Mouse (Mus musculus): Measurements from ENCODE around the gene Fdxr. TPM values are rescaled to one million over a fixed set of nuclear protein-coding genes. Genes with fewer than 3 reads are reported as not detected.

The Fdxr gene
- polyA plus RNA-seq, 1 experiment from 2014 or later = 7.3 TPM

DNA sequence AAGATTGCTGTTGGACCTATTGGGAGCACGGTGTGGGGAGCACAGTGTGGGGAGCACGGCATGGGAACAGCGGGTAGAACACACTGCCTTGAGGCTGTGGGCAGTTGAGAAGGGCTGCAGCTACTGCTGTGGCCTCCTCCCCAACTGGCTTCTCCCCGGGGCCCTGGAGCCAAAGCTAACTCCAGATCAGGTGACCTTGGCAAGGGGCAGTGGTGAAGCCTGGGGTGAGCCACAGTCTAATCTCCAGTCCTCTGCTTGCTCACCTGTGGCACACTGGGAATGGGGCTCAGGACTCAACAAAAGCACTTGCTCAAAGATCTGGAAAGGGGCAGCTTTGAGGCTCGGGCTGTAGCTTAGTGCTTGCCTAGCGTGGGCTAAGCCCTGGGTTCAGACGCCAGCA, 40.4 kb upstream of the Fdxr start:
- ATAC-seq = no peak
- WGBS (ENCODE audit: insufficient replicate concordance) = 62% methylated on average over 7 of the region's 7 CpGs
- Histone ChIP-seq H3K4me1 (ENCODE audit: insufficient read depth) (peaks cover 4% of the 10 kb centered on the region; the same call in 1 of the 2 replicates), H3K4me2 (ENCODE audit: low read depth, low read length) (no peak overlapping the region), H3K9me3 (ENCODE audit: low read length) (no peaks in the 10 kb centered on the region), H3K27ac (ENCODE audit: low read depth) (no peak overlapping the region), H3K27me3 (ENCODE audit: insufficient read depth, low read length) (peaks cover 70% of the 10 kb centered on the region), H3K9ac (replicated peaks) (no peak overlapping the region), H3K36me3 (replicated peaks; ENCODE audit: insufficient read depth, low read length) (no peaks in the 10 kb centered on the region), H3K4me3 (ENCODE audit: low read depth, low read length) (no peak overlapping the region)
- no peak for DNase-seq
- no peak for TF ChIP-seq CTCF (IDR thresholded peaks at IDR 0.05; ENCODE audit: low read depth)

DNA sequence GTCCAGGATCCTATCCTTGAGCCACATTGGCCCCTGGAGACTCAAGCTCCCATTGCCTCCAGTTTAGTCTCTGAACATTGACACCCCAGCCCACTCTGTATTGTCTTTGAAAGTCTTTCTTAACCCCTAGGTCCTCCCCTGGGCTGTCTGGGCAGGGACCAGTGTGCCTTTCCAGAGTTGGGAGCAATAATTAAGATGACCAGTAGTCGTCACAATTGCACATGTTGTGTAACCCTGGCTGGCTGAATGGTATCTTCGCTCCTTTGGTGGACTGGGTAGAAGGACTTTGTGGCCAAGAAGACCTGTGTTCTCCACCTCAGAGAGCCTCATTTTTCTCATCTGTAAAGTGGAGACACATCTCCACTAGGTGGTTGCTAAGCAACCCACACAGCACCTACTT, 37.4 kb upstream of the Fdxr start:
- Histone ChIP-seq H3K4me2 (ENCODE audit: low read depth, low read length) (no peak overlapping the region), H3K4me1 (ENCODE audit: insufficient read depth) (no peaks in the 10 kb centered on the region), H3K9ac (replicated peaks) (no peak overlapping the region), H3K27me3 (ENCODE audit: insufficient read depth, low read length) (peaks cover 40% of the 10 kb centered on the region), H3K36me3 (replicated peaks; ENCODE audit: insufficient read depth, low read length) (no peaks in the 10 kb centered on the region), H3K9me3 (ENCODE audit: low read length) (no peaks in the 10 kb centered on the region), H3K4me3 (ENCODE audit: low read depth, low read length) (no peak overlapping the region), H3K27ac (ENCODE audit: low read depth) (no peak overlapping the region)
- ATAC-seq (peak; percentile 44; the same call in 1 of the 2 replicates), DNase-seq (no peak)
- WGBS (ENCODE audit: insufficient replicate concordance) = 22% methylated on average over 2 of the region's 2 CpGs
- no peak for TF ChIP-seq EP300 (IDR thresholded peaks at IDR 0.05; ENCODE audit: low read depth)
- peak; percentile 56 for TF ChIP-seq CTCF (IDR thresholded peaks at IDR 0.05; ENCODE audit: low read depth)

DNA sequence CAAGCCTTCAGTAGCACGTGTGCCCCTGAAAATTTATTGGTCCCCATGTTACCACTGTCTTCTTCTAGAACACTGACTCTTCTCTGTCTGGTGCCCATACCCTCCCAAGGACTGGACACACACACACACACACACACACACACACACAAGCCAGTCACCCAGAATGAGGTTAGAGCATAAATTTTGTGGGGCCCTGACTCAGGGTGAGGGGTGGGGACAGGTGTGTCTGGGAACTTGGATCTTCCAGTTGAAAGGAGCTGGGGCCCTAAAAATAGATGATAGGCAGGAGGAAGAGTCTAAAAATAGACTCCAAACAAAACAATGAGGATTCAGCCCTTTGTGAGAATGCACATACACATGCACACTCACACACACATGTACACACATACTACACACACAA, 31.9 kb upstream of the Fdxr start:
- ATAC-seq (no peak), DNase-seq (no peak)
- H3K9me3 ChIP-seq (ENCODE audit: low read length) = no peaks in the 10 kb centered on the region
- H3K27me3 ChIP-seq (ENCODE audit: insufficient read depth, low read length) = no peaks in the 10 kb centered on the region
- no peaks in the 10 kb centered on the region for H3K4me1 ChIP-seq (ENCODE audit: insufficient read depth)
- H3K4me3 ChIP-seq (ENCODE audit: low read depth, low read length) = no peak overlapping the region
- no peak overlapping the region for H3K27ac ChIP-seq (ENCODE audit: low read depth)
- no peak overlapping the region for H3K9ac ChIP-seq (replicated peaks)
- WGBS (ENCODE audit: insufficient replicate concordance) = 44% methylated on average over 1 of the region's 1 CpGs
- TF ChIP-seq EP300 (IDR thresholded peaks at IDR 0.05; ENCODE audit: low read depth) = no peak
- no peak for TF ChIP-seq CTCF (IDR thresholded peaks at IDR 0.05; ENCODE audit: low read depth)
- H3K36me3 ChIP-seq (replicated peaks; ENCODE audit: insufficient read depth, low read length) = no peaks in the 10 kb centered on the region
- H3K4me2 ChIP-seq (ENCODE audit: low read depth, low read length) = no peak overlapping the region

DNA sequence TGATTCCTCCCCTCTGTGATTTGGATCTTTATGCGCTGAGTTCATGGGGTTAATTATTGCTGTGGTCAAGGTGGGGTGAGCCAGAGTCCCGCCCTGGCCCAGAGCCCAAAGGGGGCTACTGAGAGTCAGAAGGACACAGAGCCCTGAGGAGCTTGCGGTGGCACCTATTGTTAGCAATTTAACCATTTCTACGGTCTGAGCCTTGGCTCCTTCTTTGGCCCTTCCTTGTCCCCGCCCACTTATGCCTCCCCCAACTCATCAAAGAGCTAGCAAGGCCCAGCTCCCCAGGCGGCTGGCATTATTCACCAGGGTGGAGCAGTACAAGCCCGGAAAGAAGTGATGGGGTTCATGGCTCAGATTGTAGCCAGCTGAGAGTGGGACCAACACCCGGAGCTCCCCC, 30.0 kb upstream of the Fdxr start, which contains the start of gene Otop2:
Gene Otop2, plus strand, starts transcription at position 301 of the 400 bp plus-strand sequence.
- no peak within 1 kb of the TSS for H3K9ac ChIP-seq (replicated peaks)
- no peak for TF ChIP-seq EP300 (IDR thresholded peaks at IDR 0.05; ENCODE audit: low read depth)
- TF ChIP-seq CTCF (IDR thresholded peaks at IDR 0.05; ENCODE audit: low read depth) = no peak
- WGBS (ENCODE audit: insufficient replicate concordance) = 41% methylated on average over 8 of the region's 8 CpGs
- no peaks in the 10 kb centered on the region for H3K27me3 ChIP-seq (ENCODE audit: insufficient read depth, low read length)
- no peak within 1 kb of the TSS for H3K4me2 ChIP-seq (ENCODE audit: low read depth, low read length)
- H3K4me1 ChIP-seq (ENCODE audit: insufficient read depth) = no peaks in the 10 kb centered on the region
- H3K9me3 ChIP-seq (ENCODE audit: low read length) = no peaks in the 10 kb centered on the region
- H3K27ac ChIP-seq (ENCODE audit: low read depth) = no peak within 1 kb of the TSS
- DNase-seq (no peak), ATAC-seq (no peak)
- H3K36me3 ChIP-seq (replicated peaks; ENCODE audit: insufficient read depth, low read length) = no peaks in the 10 kb centered on the region
- H3K4me3 ChIP-seq (ENCODE audit: low read depth, low read length) = no peak within 1 kb of the TSS

DNA sequence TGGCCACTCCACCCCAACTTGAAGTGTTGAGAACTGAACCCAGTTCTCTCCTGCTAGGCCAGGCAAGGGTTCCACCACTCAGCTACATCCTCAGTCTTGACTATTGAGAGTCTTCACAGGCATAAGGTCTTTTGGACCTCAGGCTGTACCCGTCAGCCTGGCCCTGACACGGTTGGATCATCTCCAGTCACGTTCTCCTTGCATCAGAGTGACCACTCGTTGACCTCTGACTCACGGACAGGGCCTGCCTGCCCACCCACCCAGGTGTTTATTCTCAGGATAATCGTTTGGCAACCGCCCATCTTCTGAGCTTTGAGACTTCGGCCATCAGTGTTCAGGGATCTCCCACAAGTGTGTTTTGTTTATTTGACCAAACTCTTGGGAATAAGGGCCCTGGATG, 26.3 kb upstream of the Fdxr start:
- no peak overlapping the region for H3K4me2 ChIP-seq (ENCODE audit: low read depth, low read length)
- peak; percentile 55; the same call in 1 of the 2 replicates for ATAC-seq
- no peaks in the 10 kb centered on the region for H3K4me1 ChIP-seq (ENCODE audit: insufficient read depth)
- H3K27ac ChIP-seq (ENCODE audit: low read depth) = no peak overlapping the region
- H3K9ac ChIP-seq (replicated peaks) = no peak overlapping the region
- no peak overlapping the region for H3K4me3 ChIP-seq (ENCODE audit: low read depth, low read length)
- 48% methylated on average over 8 of the region's 8 CpGs for whole genome bisulfite sequencing (ENCODE audit: insufficient replicate concordance)
- H3K36me3 ChIP-seq (replicated peaks; ENCODE audit: insufficient read depth, low read length) = no peaks in the 10 kb centered on the region
- H3K27me3 ChIP-seq (ENCODE audit: insufficient read depth, low read length) = no peaks in the 10 kb centered on the region
- TF ChIP-seq CTCF (IDR thresholded peaks at IDR 0.05; ENCODE audit: low read depth) = no peak
- TF ChIP-seq EP300 (IDR thresholded peaks at IDR 0.05; ENCODE audit: low read depth) = no peak
- no peaks in the 10 kb centered on the region for H3K9me3 ChIP-seq (ENCODE audit: low read length)
- no peak for DNase-seq

DNA sequence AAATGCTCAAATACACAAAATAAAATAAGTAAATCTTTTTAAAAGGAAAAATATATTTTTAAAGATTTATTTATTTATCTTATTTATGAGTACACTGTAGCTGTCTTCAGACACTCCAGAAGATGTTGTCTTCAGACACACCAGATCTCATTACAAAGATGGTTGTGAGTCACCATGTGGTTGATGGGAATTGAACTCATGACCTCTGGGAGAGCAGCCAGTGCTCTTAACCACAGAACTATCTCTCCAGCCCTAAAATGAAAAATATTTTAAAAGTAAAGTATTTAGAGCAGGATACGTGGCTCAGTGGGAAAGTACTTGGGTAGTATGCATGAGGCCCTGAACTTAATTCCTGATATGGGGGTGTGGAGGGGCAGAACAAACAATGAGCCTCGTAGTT, 24.5 kb upstream of the Fdxr start:
- ATAC-seq = no peak
- WGBS (ENCODE audit: insufficient replicate concordance) = 82% methylated on average over 2 of the region's 2 CpGs
- H3K4me1 ChIP-seq (ENCODE audit: insufficient read depth) = peaks cover 3% of the 10 kb centered on the region; the same call in 1 of the 2 replicates
- no peak overlapping the region for H3K4me3 ChIP-seq (ENCODE audit: low read depth, low read length)
- DNase-seq = no peak
- no peak overlapping the region for H3K27ac ChIP-seq (ENCODE audit: low read depth)
- H3K27me3 ChIP-seq (ENCODE audit: insufficient read depth, low read length) = peaks cover 4% of the 10 kb centered on the region; the same call in 1 of the 2 replicates
- no peaks in the 10 kb centered on the region for H3K36me3 ChIP-seq (replicated peaks; ENCODE audit: insufficient read depth, low read length)
- no peak overlapping the region for H3K9ac ChIP-seq (replicated peaks)
- no peak for TF ChIP-seq CTCF (IDR thresholded peaks at IDR 0.05; ENCODE audit: low read depth)
- H3K4me2 ChIP-seq (ENCODE audit: low read depth, low read length) = no peak overlapping the region
- no peaks in the 10 kb centered on the region for H3K9me3 ChIP-seq (ENCODE audit: low read length)

DNA sequence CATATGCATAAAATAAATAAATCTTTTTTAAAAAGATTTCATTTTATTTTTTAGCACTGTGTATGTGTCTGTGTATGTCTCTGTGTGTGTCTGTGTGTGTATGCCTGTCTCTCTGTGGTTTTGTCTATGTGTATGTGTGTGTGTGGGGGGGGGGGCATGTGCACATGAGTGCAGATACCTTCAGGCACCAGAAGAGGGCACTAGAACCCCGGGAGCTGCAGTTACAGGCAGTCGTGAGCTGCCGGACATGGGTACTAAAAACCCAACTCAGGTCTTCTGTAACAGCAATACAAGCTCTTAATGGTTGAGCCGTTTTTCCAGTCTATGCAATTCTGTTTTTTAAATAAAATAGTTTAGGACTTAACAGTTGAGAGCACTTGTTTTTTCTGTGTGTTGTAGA, 23.9 kb upstream of the Fdxr start:
- DNase-seq (no peak), ATAC-seq (no peak)
- Histone ChIP-seq H3K36me3 (replicated peaks; ENCODE audit: insufficient read depth, low read length) (no peaks in the 10 kb centered on the region), H3K27ac (ENCODE audit: low read depth) (no peak overlapping the region), H3K9me3 (ENCODE audit: low read length) (no peaks in the 10 kb centered on the region), H3K4me1 (ENCODE audit: insufficient read depth) (peaks cover 3% of the 10 kb centered on the region; the same call in 1 of the 2 replicates), H3K9ac (replicated peaks) (no peak overlapping the region), H3K4me3 (ENCODE audit: low read depth, low read length) (no peak overlapping the region), H3K27me3 (ENCODE audit: insufficient read depth, low read length) (peaks cover 4% of the 10 kb centered on the region; the same call in 1 of the 2 replicates), H3K4me2 (ENCODE audit: low read depth, low read length) (no peak overlapping the region)
- 76% methylated on average over 4 of the region's 4 CpGs for WGBS (ENCODE audit: insufficient replicate concordance)
- TF ChIP-seq EP300 (IDR thresholded peaks at IDR 0.05; ENCODE audit: low read depth) (no peak), CTCF (IDR thresholded peaks at IDR 0.05; ENCODE audit: low read depth) (no peak)

All from liver, postnatal 0 days (tissue).